Mouse (Mus musculus) v-Abl transformed pro-B cells (cell line): Measurements from ENCODE around the gene Cd28.

Source experiments
- in situ Hi-C, 2 experiments: fragments of 400-800 bp; cut with MboI; formaldehyde crosslinking; loops; one replicate each; pipeline ENCODE4 v1.15.1; 2025; ENCODE audit not compliant: unreplicated experiment in 2 of 2

Gene Cd28

DNA sequence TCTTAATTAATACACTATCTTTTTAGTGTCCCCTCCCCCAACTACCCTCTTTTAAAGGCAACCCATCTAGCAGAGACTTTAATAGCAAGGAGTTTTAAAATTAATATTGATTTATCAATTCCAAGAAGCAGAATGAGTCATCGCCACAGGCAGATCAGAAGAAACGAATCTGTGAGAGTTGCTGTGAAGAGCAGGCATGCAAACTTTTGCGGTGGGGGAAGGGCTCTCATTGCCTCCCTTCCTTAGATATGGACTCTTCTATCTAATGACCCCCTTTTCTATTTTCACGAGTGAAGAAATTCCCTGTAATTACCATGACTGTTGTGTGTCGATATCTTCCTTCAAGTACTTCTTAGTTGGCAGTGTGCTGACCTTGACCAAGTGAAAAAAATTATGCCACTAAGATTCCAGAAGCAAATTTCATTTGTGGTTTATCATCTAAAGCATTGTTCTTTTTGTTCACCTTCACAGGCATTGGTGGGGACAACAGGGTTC is 32.8 kb downstream of the Cd28 start:
- in situ Hi-C loops = no loop called here

GRCm38 (mm10) chr1:60750201-60750765 is 33.7 kb downstream of the Cd28 start:
- in situ Hi-C loops = no loop called here

DNA sequence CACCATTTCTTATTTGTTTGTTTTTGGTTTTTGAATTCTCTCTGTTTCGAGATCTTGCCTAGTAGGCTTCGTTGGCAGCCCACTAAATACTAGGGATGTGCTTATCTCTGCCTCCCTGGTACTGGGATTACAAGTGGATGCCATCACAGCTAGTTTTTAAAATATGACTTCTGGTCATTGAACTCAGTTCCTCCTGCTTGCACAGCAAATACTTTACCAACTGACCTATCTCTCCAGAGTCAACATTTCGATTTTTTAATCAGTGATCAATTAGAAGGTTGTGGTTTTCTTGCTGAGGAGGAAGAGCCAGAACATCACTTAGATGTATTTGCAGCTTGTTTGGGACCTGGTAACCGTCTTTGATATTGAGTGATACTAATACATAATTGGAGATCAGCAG is 34.4 kb downstream of the Cd28 start:
- in situ Hi-C loops = no loop called here

- in situ Hi-C loops = no loop called here
These were observed 36.4 kb downstream of the Cd28 start for GRCm38 (mm10) chr1:60752986-60753385.

GRCm38 (mm10) chr1:60753981-60754380 is 37.4 kb downstream of the Cd28 start:
- in situ Hi-C loops = no loop called here

GRCm38 (mm10) chr1:60755391-60756243 is 39.0 kb downstream of the Cd28 start:
- in situ Hi-C loops = no loop called here

DNA sequence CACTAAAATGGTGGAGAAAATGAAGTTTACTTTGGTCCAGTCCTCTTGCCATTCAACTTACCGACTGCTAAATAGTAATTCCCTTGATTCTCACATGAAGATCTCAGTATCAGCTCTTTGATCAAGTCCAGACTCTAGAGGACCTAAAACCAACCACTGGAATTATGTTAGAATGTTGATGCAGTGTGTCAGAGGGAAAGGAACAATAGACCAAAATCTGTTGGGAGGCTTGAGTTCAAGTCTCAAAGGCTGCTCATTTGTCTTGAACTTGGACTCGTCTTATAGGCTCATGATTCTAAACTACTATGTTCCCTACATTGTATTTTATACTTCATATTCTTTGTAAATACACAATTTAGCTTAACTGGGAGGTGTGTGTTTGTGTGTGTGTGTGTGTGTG is 41.0 kb downstream of the Cd28 start:
- in situ Hi-C loops = no loop called here

DNA sequence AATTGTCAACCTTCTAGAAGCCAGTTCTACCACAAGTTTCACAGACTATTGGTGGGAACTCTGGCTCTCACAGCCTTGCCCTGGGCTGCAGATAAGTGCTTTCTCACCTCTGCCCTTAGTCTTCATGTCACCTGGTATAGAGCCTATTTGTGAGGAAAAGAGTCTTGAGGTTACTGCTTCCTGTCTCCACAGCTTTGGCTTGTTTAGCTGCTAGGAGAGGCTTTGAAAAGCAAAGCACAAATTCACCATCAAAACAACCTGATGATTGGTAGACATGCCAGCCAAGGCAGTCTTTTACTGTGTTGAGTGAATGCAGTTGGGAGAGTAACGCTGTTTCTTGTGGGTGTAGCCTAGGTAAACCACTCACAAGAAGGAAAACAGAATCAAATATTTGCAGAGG is 41.6 kb downstream of the Cd28 start:
- in situ Hi-C loops = no loop called here

DNA sequence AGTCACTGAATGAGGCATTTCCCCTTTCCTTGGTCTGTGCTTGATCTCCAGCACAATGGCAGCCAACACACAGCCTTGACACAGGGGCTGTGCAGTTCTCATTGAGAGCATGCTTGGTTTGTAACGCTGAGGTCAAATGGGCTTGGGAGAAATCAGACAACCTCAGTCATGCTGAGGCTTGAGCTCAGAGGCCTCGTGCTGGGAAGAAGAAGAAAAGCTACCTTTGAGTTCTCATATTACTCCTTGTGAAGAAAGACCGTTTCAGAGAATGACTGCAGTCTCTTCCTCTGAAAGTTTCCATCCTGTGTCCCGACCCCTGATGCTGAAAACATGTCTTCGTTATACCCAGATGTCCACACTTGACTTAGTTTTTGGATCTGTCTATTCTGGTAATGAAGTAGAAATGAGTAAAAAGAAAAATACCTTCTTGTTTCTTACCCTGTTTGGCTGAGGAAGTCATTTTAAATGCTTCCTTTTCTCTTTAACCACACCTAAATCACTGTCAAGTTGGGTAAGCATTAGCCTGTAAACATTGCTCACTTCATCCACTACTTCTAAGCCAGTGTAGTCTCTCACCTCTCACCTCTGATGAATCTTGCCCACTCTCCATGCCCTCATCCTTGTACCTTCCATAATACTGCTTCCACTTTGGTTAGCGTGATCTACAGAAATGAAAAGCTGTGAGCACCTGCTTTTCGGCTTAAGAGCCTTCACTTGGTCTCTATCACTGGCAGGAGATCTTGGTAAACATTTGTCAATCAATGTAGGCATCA is 43.1 kb downstream of the Cd28 start:
- in situ Hi-C loops = no loop called here

- in situ Hi-C loops = no loop called here
These were observed 43.9 kb downstream of the Cd28 start for GRCm38 (mm10) chr1:60760475-60760874.

GRCm38 (mm10) chr1:60761528-60762171 is 45.0 kb downstream of the Cd28 start:
- in situ Hi-C loops = no loop called here

DNA sequence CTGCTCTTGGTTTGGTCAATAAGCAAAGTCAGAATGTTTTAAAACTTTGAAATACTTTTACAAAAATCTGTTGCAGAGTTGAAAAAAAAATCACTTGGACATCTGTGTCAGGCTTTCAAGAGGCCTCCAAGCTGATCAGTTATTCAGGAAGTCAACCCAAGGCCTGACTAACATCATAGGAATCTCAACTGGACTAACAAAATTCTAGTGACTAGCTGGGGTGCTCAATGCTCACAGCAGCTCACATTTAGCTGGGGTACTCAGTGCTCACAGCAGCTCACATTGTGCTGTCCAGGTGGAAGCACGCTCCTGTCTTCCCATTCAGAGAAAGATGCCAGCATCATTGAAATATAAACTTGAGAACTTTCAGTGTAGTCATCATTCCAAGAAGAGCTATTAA is 45.9 kb downstream of the Cd28 start:
- in situ Hi-C loops = no loop called here

GRCm38 (mm10) chr1:60762916-60763315 is 46.3 kb downstream of the Cd28 start:
- in situ Hi-C loops = no loop called here

- in situ Hi-C loops = no loop called here
These were observed 55.2 kb downstream of the Cd28 start for GRCm38 (mm10) chr1:60771771-60772170.

DNA sequence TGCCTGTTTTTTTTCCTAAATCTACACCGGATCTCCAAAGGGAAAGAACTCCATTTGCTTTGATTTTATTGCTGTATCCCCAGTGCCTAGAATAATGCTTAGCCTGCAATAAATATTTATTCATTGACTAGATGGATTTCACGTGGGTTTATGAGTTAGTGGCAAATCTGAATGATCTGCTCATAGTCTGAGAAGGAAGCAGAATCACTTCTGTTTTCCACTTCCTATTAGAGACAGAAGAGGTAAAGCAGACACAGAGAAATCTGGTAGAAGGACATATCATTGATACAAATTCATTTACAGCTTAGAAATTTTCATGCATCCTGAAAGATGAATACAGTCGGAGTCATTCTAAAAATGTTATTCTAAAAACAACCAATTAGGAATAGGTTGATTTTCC is 56.6 kb downstream of the Cd28 start:
- in situ Hi-C loops = no loop called here

GRCm38 (mm10) chr1:60776166-60776565 is 59.6 kb downstream of the Cd28 start:
- in situ Hi-C loops = no loop called here

GRCm38 (mm10) chr1:60776906-60777305 is 60.3 kb downstream of the Cd28 start:
- in situ Hi-C loops = no loop called here

DNA sequence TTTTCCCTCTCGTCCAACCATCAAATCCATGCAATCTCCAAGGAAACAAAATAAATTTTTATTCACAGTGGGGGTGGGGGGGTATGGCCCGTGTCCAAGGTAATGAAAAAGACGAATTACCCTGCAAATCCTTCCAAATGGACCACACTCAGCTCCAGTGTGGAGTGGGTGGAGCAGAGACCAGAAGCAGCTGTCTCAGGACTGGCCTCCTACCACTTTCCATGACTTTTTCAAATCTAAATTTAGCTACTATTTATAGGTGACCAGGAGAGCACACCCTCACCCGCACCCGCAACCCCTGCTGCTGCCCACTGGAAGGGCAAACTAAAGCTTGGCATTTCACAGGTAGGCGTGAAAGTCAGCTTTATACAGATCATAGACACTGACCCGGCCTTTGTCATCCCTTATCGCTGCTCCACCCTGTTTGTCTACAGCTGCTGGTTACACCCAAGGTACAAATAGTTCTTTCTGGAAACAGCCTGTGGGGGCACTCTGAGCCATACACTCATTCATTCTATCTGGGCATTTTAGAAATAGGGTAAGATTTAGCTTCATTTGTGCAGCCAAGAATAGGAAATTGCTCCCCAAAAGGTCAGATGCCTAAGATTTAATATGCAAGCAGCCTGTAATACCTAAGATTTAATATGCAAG is 62.0 kb downstream of the Cd28 start:
- in situ Hi-C loops = no loop called here

GRCm38 (mm10) chr1:60779176-60779575 is 62.6 kb downstream of the Cd28 start:
- in situ Hi-C loops = no loop called here

DNA sequence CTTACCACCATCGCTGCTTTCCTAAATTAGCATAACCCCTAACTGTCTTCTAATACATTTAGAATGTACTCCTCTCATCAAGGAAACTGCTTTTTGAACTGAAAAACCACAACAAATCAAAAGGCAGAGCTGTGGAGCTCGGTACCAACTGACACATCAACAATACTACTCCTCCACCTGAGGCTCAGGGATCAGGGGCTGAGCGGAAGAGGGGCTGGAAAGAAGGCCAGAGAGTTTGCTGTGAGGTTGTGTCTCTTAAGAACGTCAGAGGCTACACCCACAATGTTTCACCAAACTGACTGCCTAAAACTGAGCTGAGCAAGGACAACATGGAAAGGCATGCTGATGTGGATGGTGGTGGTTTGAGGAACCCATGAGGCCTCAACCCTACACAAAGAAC is 65.1 kb downstream of the Cd28 start:
- in situ Hi-C loops = no loop called here
